Mouse (Mus musculus) duodenum, adult 2 months (tissue): ENCODE data around the gene Esp6. TPM values are rescaled to one million over a fixed set of nuclear protein-coding genes. Genes with fewer than 3 reads are reported as not detected.

Experiments
- polyA plus RNA-seq: library from polyadenylated mRNA; depleted of rRNA; stranded (reverse); fragments of >200 nt; gene quantifications from 2 replicates; pipeline ENCODE4 v1.2.3, GENCODE M21; 2012; ENCODE audit warnings: low replicate concordance; rRNA removed

Esp6 gene
- not detected in 2 replicates for polyA plus RNA-seq

GRCm38 (mm10) chr17:40561207-40561606 lies at the start of gene Esp6:
Gene Esp6, plus strand, starts transcription at chr17:40561507.

DNA sequence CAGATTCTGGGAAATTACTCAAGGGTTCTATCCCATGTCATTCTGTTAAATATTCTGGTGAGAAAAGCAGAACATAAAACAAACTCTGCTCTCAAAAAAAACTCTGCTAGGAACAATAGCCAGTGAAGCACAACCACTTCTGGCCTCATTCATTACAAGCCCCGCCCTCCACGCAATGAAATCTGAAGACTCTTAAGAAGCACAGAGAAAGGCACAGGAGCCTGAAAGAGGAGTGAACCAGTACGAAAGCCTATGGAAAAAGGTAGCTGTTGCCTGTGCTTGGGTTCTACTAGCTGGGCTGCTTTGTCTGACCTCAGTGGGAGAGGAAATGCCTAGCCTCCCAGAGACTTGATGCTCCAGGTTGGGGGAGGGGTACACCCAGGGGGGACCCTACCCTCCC lies 41.5 kb upstream of the Esp6 start, which contains the start of gene Esp8:
Gene Esp8, plus strand, starts transcription at position 205 of the 400 bp plus-strand sequence.

DNA sequence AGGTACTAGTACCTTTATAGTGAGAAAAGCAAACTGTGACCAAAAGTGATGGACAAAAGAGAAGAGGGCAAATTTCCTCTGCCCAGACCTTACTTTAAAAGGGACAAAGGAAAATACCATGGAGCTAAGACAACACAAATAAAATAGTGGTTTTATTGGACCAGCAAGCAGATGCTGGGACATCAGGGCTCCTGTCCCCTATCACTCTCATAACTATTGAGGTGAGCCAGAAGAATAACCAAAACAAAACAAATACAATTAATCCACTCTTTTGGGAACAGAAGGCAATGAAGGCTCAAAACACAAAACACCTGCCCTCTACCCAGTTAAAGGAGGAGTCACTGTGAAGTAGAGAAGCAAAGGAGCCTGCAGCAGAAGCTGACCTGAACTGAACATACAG lies 37.0 kb downstream of the Esp6 start, which contains the start of gene Esp4:
Gene Esp4, plus strand, starts transcription at position 301 of the 400 bp plus-strand sequence.

Other genes starting within 250 kb of the Esp6 start
- gene Crisp1, start 242.3 kb upstream of the Esp6 start, polyA plus RNA-seq = not detected in 2 replicates
- not detected in 2 replicates for gene Esp8, start 41.5 kb upstream of the Esp6 start, polyA plus RNA-seq
- gene Esp4, start 37.1 kb downstream of the Esp6 start, polyA plus RNA-seq = not detected in 2 replicates
- gene Esp3, start 70.6 kb downstream of the Esp6 start, polyA plus RNA-seq = not detected in 2 replicates
- not detected in 2 replicates for gene Esp1, start 165.6 kb downstream of the Esp6 start, polyA plus RNA-seq
- not detected in 2 replicates for gene Crisp2, start 245.5 kb downstream of the Esp6 start, polyA plus RNA-seq
- gene Rhag, start 249.6 kb downstream of the Esp6 start, polyA plus RNA-seq = not detected in 2 replicates